In genomic region chr19:53575296-53576010, GRCm38 (mm10) we compare ENCODE assay signal across 22 mouse cellular contexts. TPM values are rescaled to one million over a fixed set of nuclear protein-coding genes. Genes with fewer than 3 reads are reported as not detected.
DNase-seq lines count a peak whose midpoint lies in the region; ATAC-seq and TF ChIP-seq lines count a peak whose summit lies in the region.
"Had no signal": no experiment of that assay in that cellular context is flagged by ENCODE, and none has a peak within 500 bp of the region (broad histone marks: within the 10 kb centered on the region; RNA-seq: fewer than 3 reads in every experiment).

No protein-coding gene starts in this region.

- 84% methylated on average over 4 of the region's 4 CpGs for WGBS in forebrain, embryonic 11.5 days
- WGBS in forebrain, embryonic 14.5 days, result 85% methylated on average over 4 of the region's 4 CpGs
- 48% methylated on average over 4 of the region's 4 CpGs for WGBS in heart, embryonic 16.5 days
- WGBS in lung, embryonic 15.5 days, result 67% methylated on average over 4 of the region's 4 CpGs

- H3K9ac ChIP-seq in forebrain, embryonic 11.5 days (ENCODE audit: low read length), result no peak overlapping the region
- H3K9ac ChIP-seq in forebrain, embryonic 14.5 days (ENCODE audit: low read length), result no peak overlapping the region
- H3K9ac ChIP-seq in heart, embryonic 16.5 days (ENCODE audit: low read length), result no peak overlapping the region
- no peak overlapping the region for H3K9ac ChIP-seq in lung, embryonic 15.5 days
- H3K9ac ChIP-seq: forebrain, embryonic 13.5 days; hindbrain, embryonic 12.5 days; liver, embryonic 14.5 days; stomach, embryonic 15.5 days had no signal

- no peak for TF ChIP-seq CTCF in left cerebral cortex, adult 2 months (IDR thresholded peaks at IDR 0.05)

- intact Hi-C loops in heart, postnatal 14 days (cut with DNase I), result no loop called here
- intact Hi-C loops in left cerebral cortex, adult 2 months (cut with DNase I), result no loop called here

- no peaks in the 10 kb centered on the region for H3K9me3 ChIP-seq in forebrain, embryonic 11.5 days (ENCODE audit: control insufficient read depth, low read length)
- H3K9me3 ChIP-seq in forebrain, embryonic 14.5 days (replicated peaks; ENCODE audit: control insufficient read depth, low read length), result no peaks in the 10 kb centered on the region
- H3K9me3 ChIP-seq in heart, embryonic 16.5 days (replicated peaks; ENCODE audit: control insufficient read depth, low read length), result no peaks in the 10 kb centered on the region
- H3K9me3 ChIP-seq in lung, embryonic 15.5 days, result no peaks in the 10 kb centered on the region
- H3K9me3 ChIP-seq: forebrain, embryonic 13.5 days; hindbrain, embryonic 12.5 days; stomach, embryonic 15.5 days had no signal

- peak; percentile 44 for DNase-seq in forebrain, embryonic 11.5 days (ENCODE audit: low spot score)
- DNase-seq in forebrain, embryonic 14.5 days (ENCODE audit: low spot score), result no peak
- DNase-seq in heart, postnatal 14 days, result no peak
- no peak for DNase-seq in lung, postnatal 25 days (ENCODE audit: low spot score)
- DNase-seq in R1 (ENCODE audit: low read depth, low spot score), result peak; percentile 74
- no peak for DNase-seq in left cerebral cortex, adult 2 months (ENCODE audit: extremely low spot score in 1 of 2, low spot score in 2 of 2)
- DNase-seq: adrenal gland, adult 8-10 months; cerebellum, adult 11-12 months; gastrocnemius, postnatal 36 days; left cerebral cortex, postnatal 4 days; spleen, adult 18-20 months; thymus, postnatal 36 days had no signal

- H3K27ac ChIP-seq in forebrain, embryonic 11.5 days (ENCODE audit: low read depth, low read length), result no peak overlapping the region
- no peak overlapping the region for H3K27ac ChIP-seq in forebrain, embryonic 14.5 days (ENCODE audit: low read depth, low read length)
- peak overlapping the region; percentile 60 for H3K27ac ChIP-seq in heart, embryonic 16.5 days (ENCODE audit: low read length)
- H3K27ac ChIP-seq in lung, embryonic 15.5 days, result no peak overlapping the region
- H3K27ac ChIP-seq in left cerebral cortex, adult 2 months, result no peak overlapping the region
- H3K27ac ChIP-seq: forebrain, embryonic 13.5 days; hindbrain, embryonic 12.5 days; kidney, postnatal 0 days; layer of hippocampus, adult 2 months; liver, embryonic 14.5 days; stomach, embryonic 15.5 days had no signal

- no peak for ATAC-seq in forebrain, embryonic 11.5 days (replicated peaks; ENCODE audit: low FRiP score)
- no peak for ATAC-seq in forebrain, embryonic 14.5 days
- no peak; the same call in 1 of the 2 replicates for ATAC-seq in heart, embryonic 16.5 days (replicated peaks; ENCODE audit: extremely low read depth, insufficient read depth, low FRiP score)
- no peak for ATAC-seq in lung, embryonic 15.5 days (ENCODE audit: borderline replicate concordance, extremely low read depth, low FRiP score, low TSS enrichment)
- ATAC-seq: forebrain, embryonic 13.5 days; inflammation-experienced regulatory T-cells, adult 6 months; midbrain, embryonic 16.5 days had no signal

- H3K4me1 ChIP-seq in forebrain, embryonic 11.5 days (replicated peaks; ENCODE audit: control insufficient read depth, insufficient read depth, low read length), result no peaks in the 10 kb centered on the region
- no peaks in the 10 kb centered on the region for H3K4me1 ChIP-seq in forebrain, embryonic 14.5 days (ENCODE audit: control insufficient read depth, insufficient read depth, low read length)
- H3K4me1 ChIP-seq in heart, embryonic 16.5 days (ENCODE audit: control insufficient read depth, insufficient read depth, low read length), result peaks cover 39% of the 10 kb centered on the region
- H3K4me1 ChIP-seq in lung, embryonic 15.5 days, result peaks cover 14% of the 10 kb centered on the region
- H3K4me1 ChIP-seq: hindbrain, embryonic 12.5 days had no signal

- H3K27me3 ChIP-seq in forebrain, embryonic 11.5 days (ENCODE audit: control insufficient read depth, insufficient read depth, low read length), result no peaks in the 10 kb centered on the region
- no peaks in the 10 kb centered on the region for H3K27me3 ChIP-seq in forebrain, embryonic 14.5 days (replicated peaks; ENCODE audit: control insufficient read depth, insufficient read depth, low read length)
- no peaks in the 10 kb centered on the region for H3K27me3 ChIP-seq in heart, embryonic 16.5 days (ENCODE audit: control insufficient read depth, insufficient read depth, low read length)
- no peaks in the 10 kb centered on the region for H3K27me3 ChIP-seq in lung, embryonic 15.5 days
- H3K27me3 ChIP-seq: forebrain, embryonic 13.5 days; hindbrain, embryonic 12.5 days; stomach, embryonic 15.5 days had no signal

- no peaks in the 10 kb centered on the region for H3K36me3 ChIP-seq in forebrain, embryonic 11.5 days (ENCODE audit: control insufficient read depth, insufficient read depth, low read length)
- no peaks in the 10 kb centered on the region for H3K36me3 ChIP-seq in forebrain, embryonic 14.5 days (ENCODE audit: control insufficient read depth, insufficient read depth, low read length)
- H3K36me3 ChIP-seq in heart, embryonic 16.5 days (ENCODE audit: control insufficient read depth, insufficient read depth), result no peaks in the 10 kb centered on the region
- no peaks in the 10 kb centered on the region for H3K36me3 ChIP-seq in lung, embryonic 15.5 days
- H3K36me3 ChIP-seq: hindbrain, embryonic 12.5 days; stomach, embryonic 15.5 days had no signal

- H3K4me2 ChIP-seq in forebrain, embryonic 11.5 days (ENCODE audit: low read depth, low read length, severe bottlenecking), result no peak overlapping the region
- no peak overlapping the region for H3K4me2 ChIP-seq in forebrain, embryonic 14.5 days (ENCODE audit: low read length)
- H3K4me2 ChIP-seq in heart, embryonic 16.5 days (ENCODE audit: low read depth, low read length), result peak overlapping the region; percentile 48
- H3K4me2 ChIP-seq in lung, embryonic 15.5 days, result 0 out of 2 replicates have a peak overlapping the region, but pooled peaks have one; percentile 2
- H3K4me2 ChIP-seq: forebrain, embryonic 13.5 days; hindbrain, embryonic 12.5 days; stomach, embryonic 15.5 days had no signal

- no peak overlapping the region for H3K4me3 ChIP-seq in forebrain, embryonic 11.5 days (ENCODE audit: low read depth, low read length)
- no peak overlapping the region for H3K4me3 ChIP-seq in forebrain, embryonic 14.5 days (ENCODE audit: low read depth, low read length)
- no peak overlapping the region for H3K4me3 ChIP-seq in heart, embryonic 16.5 days (ENCODE audit: low read length)
- H3K4me3 ChIP-seq in lung, embryonic 15.5 days, result no peak overlapping the region
- no peak overlapping the region for H3K4me3 ChIP-seq in left cerebral cortex, adult 2 months
- H3K4me3 ChIP-seq: forebrain, embryonic 13.5 days; hindbrain, embryonic 12.5 days; layer of hippocampus, adult 2 months; stomach, embryonic 15.5 days had no signal

RNA-seq across cellular contexts. Expression of gene Nutf2-ps1, which starts 13.4 kb away (rescaled TPM):
- polyA plus RNA-seq in forebrain, embryonic 11.5 days (2014; fragmentation: Nextera tagmentation; extraction: Ambion mirVana), result 433 and 467 TPM in 2 replicates
- polyA plus RNA-seq in forebrain, embryonic 14.5 days (2014; fragmentation: Nextera tagmentation; extraction: Ambion mirVana), result 276 and 308 TPM in 2 replicates
- 260 and 349 TPM in 2 replicates for polyA plus RNA-seq in heart, embryonic 16.5 days (2015; fragmentation: Nextera tagmentation; extraction: Ambion mirVana)
- 10 to 100 TPM; 85.0 to 85.9 TPM for total RNA-seq in heart, postnatal 14 days (2021)
- polyA plus RNA-seq in lung, embryonic 15.5 days (2015; fragmentation: Nextera tagmentation; extraction: Ambion mirVana), result 402 and 410 TPM in 2 replicates
- total RNA-seq in left cerebral cortex, adult 2 months (2021), result 10 to 100 TPM; 45.3 to 50.5 TPM

RNA-seq across cellular contexts. Expression of gene Smc3, which starts 24.7 kb away (rescaled TPM):
- 94.1 and 101 TPM in 2 replicates for polyA plus RNA-seq in forebrain, embryonic 11.5 days (2014; fragmentation: Nextera tagmentation; extraction: Ambion mirVana)
- polyA plus RNA-seq in forebrain, embryonic 14.5 days (2014; fragmentation: Nextera tagmentation; extraction: Ambion mirVana), result 61.8 and 70.9 TPM in 2 replicates
- polyA plus RNA-seq in heart, embryonic 16.5 days (2015; fragmentation: Nextera tagmentation; extraction: Ambion mirVana), result 36.5 and 42.5 TPM in 2 replicates
- total RNA-seq in heart, postnatal 14 days (2021), result 10 to 100 TPM; 22.1 to 22.8 TPM
- 68.1 and 72.2 TPM in 2 replicates for polyA plus RNA-seq in lung, embryonic 15.5 days (2015; fragmentation: Nextera tagmentation; extraction: Ambion mirVana)
- total RNA-seq in left cerebral cortex, adult 2 months (2021), result 10 to 100 TPM; 37.6 to 39.3 TPM

RNA-seq across cellular contexts. Expression of gene Dusp5, which starts 46.5 kb away (rescaled TPM):
- 4.4 and 4.5 TPM in 2 replicates for polyA plus RNA-seq in forebrain, embryonic 11.5 days (2014; fragmentation: Nextera tagmentation; extraction: Ambion mirVana)
- 2.1 and 2.2 TPM in 2 replicates for polyA plus RNA-seq in forebrain, embryonic 14.5 days (2014; fragmentation: Nextera tagmentation; extraction: Ambion mirVana)
- polyA plus RNA-seq in heart, embryonic 16.5 days (2015; fragmentation: Nextera tagmentation; extraction: Ambion mirVana), result 9.0 and 11.5 TPM in 2 replicates
- 10 to 100 TPM in 1 of 2 experiments, 1 to 10 TPM in 1; 9.9 to 10.0 TPM for total RNA-seq in heart, postnatal 14 days (2021)
- 6.7 and 7.8 TPM in 2 replicates for polyA plus RNA-seq in lung, embryonic 15.5 days (2015; fragmentation: Nextera tagmentation; extraction: Ambion mirVana)
- total RNA-seq in left cerebral cortex, adult 2 months (2021), result 10 to 100 TPM; 16.7 to 26.9 TPM

Comparison
In these comparisons a context has a peak if more than half of its experiments do, and no peak if none do; other contexts are left out.
1. DNase-seq: peak in forebrain, embryonic 11.5 days (single experiment) and R1 (single experiment); none in forebrain, embryonic 14.5 days (single experiment), heart, postnatal 14 days (0 of 2), lung, postnatal 25 days (single experiment) and left cerebral cortex, adult 2 months (0 of 2).
2. H3K4me2 ChIP-seq: peak in heart, embryonic 16.5 days (single experiment) and lung, embryonic 15.5 days (single experiment); none in forebrain, embryonic 11.5 days (single experiment) and forebrain, embryonic 14.5 days (single experiment).